Mouse (Mus musculus): ENCODE results near the gene Rnf26. TPM values are rescaled to one million over a fixed set of nuclear protein-coding genes. Genes with fewer than 3 reads are reported as not detected.

Rnf26 gene
- polyA plus RNA-seq, 1 experiment = 29.5 TPM

DNA sequence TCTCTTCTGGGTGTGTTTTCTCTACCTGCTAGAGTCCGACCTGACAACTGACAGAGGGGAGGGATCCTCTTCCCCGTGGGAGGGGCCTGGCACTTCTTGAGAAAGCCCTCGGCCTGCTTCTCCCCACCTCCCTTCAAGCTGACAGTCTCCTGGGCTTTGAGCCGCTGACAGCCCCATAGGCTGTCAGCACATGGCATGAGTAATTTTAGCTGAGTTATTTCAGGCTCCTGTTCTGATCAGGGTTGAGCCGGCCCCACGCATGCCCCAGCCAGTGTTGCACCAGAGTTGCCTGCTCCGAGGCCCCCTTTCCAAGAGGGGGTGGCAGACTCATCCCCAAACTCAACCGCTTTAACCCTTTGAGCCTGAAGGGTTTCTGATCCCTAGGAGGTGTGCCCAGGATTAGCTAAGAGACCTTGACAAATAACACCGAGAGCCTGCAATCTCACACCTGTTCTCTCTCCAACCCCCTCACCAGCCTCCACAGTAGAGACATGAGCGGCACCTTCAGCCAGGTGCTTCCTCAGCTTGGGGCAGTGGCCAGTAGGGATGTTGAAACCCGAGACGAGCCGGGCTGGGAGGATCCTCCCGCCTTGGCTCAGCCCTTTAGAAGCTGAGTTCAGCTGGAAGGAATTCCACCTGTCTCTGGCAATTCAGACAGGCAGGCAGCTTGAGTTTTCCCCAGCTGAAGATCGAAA lies 25.4 kb downstream of the Rnf26 start:
- Histone ChIP-seq H3K36me3 (ENCODE audit: control insufficient read depth, insufficient read depth) (peaks cover 6% of the 10 kb centered on the region), H3K79me2 (ENCODE audit: control insufficient read depth, insufficient read depth) (no peaks in the 10 kb centered on the region), H3K27me3 (ENCODE audit: control insufficient read depth, insufficient read depth, insufficient read length) (no peaks in the 10 kb centered on the region), H3K4me3 (no peak overlapping the region), H3K4me2 (ENCODE audit: low read depth) (peak overlapping the region; percentile 84), H3ac (ENCODE audit: control insufficient read depth, insufficient read length) (no peak overlapping the region)
- TF ChIP-seq MAX (IDR thresholded peaks at IDR 0.05; ENCODE audit: low read depth) (no peak), MYOG (IDR thresholded peaks at IDR 0.05; ENCODE audit: control insufficient read depth in 1 of 3, insufficient read depth in 1 of 3, insufficient read length in 2 of 3, low read depth in 2 of 3) (peak; percentile 6 to 74 (median 49)), MYOD1 (IDR thresholded peaks at IDR 0.05; ENCODE audit: control insufficient read depth in 1 of 3, insufficient read length in 2 of 3, low read depth in 2 of 3) (peak; percentile 73 to 79 (median 78)), CEBPB (IDR thresholded peaks at IDR 0.05; ENCODE audit: insufficient read depth, poor library complexity, severe bottlenecking) (peak; percentile 40; the same call in 1 of the 2 replicates), TCF12 (IDR thresholded peaks at IDR 0.05; ENCODE audit: insufficient read depth, poor library complexity, severe bottlenecking) (peak; percentile 2)

DNA sequence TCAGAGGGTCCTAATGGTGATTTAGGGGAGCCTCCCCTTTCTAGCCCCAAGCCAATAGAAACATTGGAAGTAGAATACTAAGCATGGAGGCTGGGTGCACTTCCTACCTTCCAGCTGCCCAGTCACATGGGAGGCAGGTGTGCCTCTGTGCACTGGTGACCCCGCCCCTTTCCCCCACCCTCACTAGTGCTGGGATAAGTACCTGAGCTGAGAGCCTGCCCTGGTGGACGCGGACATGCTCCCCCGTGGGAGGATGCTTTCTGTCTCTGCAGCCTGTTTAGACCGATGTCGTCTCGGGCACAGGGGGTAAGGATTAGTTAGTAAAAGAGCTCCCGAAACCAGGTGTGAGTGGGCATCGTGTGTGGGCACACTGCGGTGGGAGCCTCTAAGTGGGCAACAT lies 26.4 kb downstream of the Rnf26 start:
- no peaks in the 10 kb centered on the region for H3K27me3 ChIP-seq (ENCODE audit: control insufficient read depth, insufficient read depth, insufficient read length)
- no peaks in the 10 kb centered on the region for H3K36me3 ChIP-seq (ENCODE audit: control insufficient read depth, insufficient read depth)
- no peak overlapping the region for H3ac ChIP-seq (ENCODE audit: control insufficient read depth, insufficient read length)
- H3K4me2 ChIP-seq (ENCODE audit: low read depth) = peak overlapping the region; percentile 84
- no peak overlapping the region for H3K4me3 ChIP-seq
- TF ChIP-seq REST (IDR thresholded peaks at IDR 0.05; ENCODE audit: insufficient read depth, insufficient read length) (no peak), E2F4 (IDR thresholded peaks at IDR 0.05; ENCODE audit: insufficient read depth) (no peak), SRF (IDR thresholded peaks at IDR 0.05; ENCODE audit: control insufficient read depth, insufficient read length, low read depth) (no peak), POLR2AphosphoS2 (IDR thresholded peaks at IDR 0.05; ENCODE audit: insufficient read length, low read depth) (no peak), TCF3 (IDR thresholded peaks at IDR 0.05; ENCODE audit: insufficient read length, low read depth) (no peak), USF1 (IDR thresholded peaks at IDR 0.05; ENCODE audit: low read depth) (no peak), CEBPB (IDR thresholded peaks at IDR 0.05; ENCODE audit: insufficient read depth, poor library complexity, severe bottlenecking) (no peak), MAX (IDR thresholded peaks at IDR 0.05; ENCODE audit: low read depth) (no peak), MYOD1 (IDR thresholded peaks at IDR 0.05; ENCODE audit: control insufficient read depth in 1 of 3, insufficient read length in 2 of 3, low read depth in 2 of 3) (no peak), TCF12 (IDR thresholded peaks at IDR 0.05; ENCODE audit: insufficient read depth, poor library complexity, severe bottlenecking) (no peak), MYOG (IDR thresholded peaks at IDR 0.05; ENCODE audit: control insufficient read depth in 1 of 3, insufficient read depth in 1 of 3, insufficient read length in 2 of 3, low read depth in 2 of 3) (no peak), POLR2A (IDR thresholded peaks at IDR 0.05; ENCODE audit: insufficient read length, low read depth) (no peak)
- H3K79me2 ChIP-seq (ENCODE audit: control insufficient read depth, insufficient read depth) = no peaks in the 10 kb centered on the region

GRCm38 (mm10) chr9:44085741-44086665 lies 27.3 kb downstream of the Rnf26 start:
- Histone ChIP-seq H3K4me2 (ENCODE audit: low read depth) (peak overlapping the region; percentile 84), H3K36me3 (ENCODE audit: control insufficient read depth, insufficient read depth) (no peaks in the 10 kb centered on the region), H3ac (ENCODE audit: control insufficient read depth, insufficient read length) (peak overlapping the region; percentile 37), H3K27me3 (ENCODE audit: control insufficient read depth, insufficient read depth, insufficient read length) (no peaks in the 10 kb centered on the region), H3K4me3 (peak overlapping the region; percentile 29), H3K79me2 (ENCODE audit: control insufficient read depth, insufficient read depth) (no peaks in the 10 kb centered on the region)
- TF ChIP-seq MYOG (IDR thresholded peaks at IDR 0.05; ENCODE audit: control insufficient read depth in 1 of 3, insufficient read depth in 1 of 3, insufficient read length in 2 of 3, low read depth in 2 of 3) = no peak
- TF ChIP-seq POLR2AphosphoS2 (IDR thresholded peaks at IDR 0.05; ENCODE audit: insufficient read length, low read depth) = no peak
- TF ChIP-seq E2F4 (IDR thresholded peaks at IDR 0.05; ENCODE audit: insufficient read depth) = no peak
- no peak for TF ChIP-seq USF1 (IDR thresholded peaks at IDR 0.05; ENCODE audit: low read depth)
- no peak for TF ChIP-seq CEBPB (IDR thresholded peaks at IDR 0.05; ENCODE audit: insufficient read depth, poor library complexity, severe bottlenecking)
- TF ChIP-seq POLR2A (IDR thresholded peaks at IDR 0.05; ENCODE audit: insufficient read length, low read depth) = no peak
- no peak for TF ChIP-seq TCF12 (IDR thresholded peaks at IDR 0.05; ENCODE audit: insufficient read depth, poor library complexity, severe bottlenecking)
- no peak for TF ChIP-seq MYOD1 (IDR thresholded peaks at IDR 0.05; ENCODE audit: control insufficient read depth in 1 of 3, insufficient read length in 2 of 3, low read depth in 2 of 3)

- TF ChIP-seq TCF12 (IDR thresholded peaks at IDR 0.05; ENCODE audit: insufficient read depth, poor library complexity, severe bottlenecking) = no peak
- TF ChIP-seq MAX (IDR thresholded peaks at IDR 0.05; ENCODE audit: low read depth) = no peak
- no peak for TF ChIP-seq MYOG (IDR thresholded peaks at IDR 0.05; ENCODE audit: control insufficient read depth in 1 of 3, insufficient read depth in 1 of 3, insufficient read length in 2 of 3, low read depth in 2 of 3)
- TF ChIP-seq USF1 (IDR thresholded peaks at IDR 0.05; ENCODE audit: low read depth) = no peak
- no peak for TF ChIP-seq MYOD1 (IDR thresholded peaks at IDR 0.05; ENCODE audit: control insufficient read depth in 1 of 3, insufficient read length in 2 of 3, low read depth in 2 of 3)
- no peak for TF ChIP-seq TCF3 (IDR thresholded peaks at IDR 0.05; ENCODE audit: insufficient read length, low read depth)
- TF ChIP-seq E2F4 (IDR thresholded peaks at IDR 0.05; ENCODE audit: insufficient read depth) = no peak
- no peak for TF ChIP-seq POLR2AphosphoS2 (IDR thresholded peaks at IDR 0.05; ENCODE audit: insufficient read length, low read depth)
- TF ChIP-seq SRF (IDR thresholded peaks at IDR 0.05; ENCODE audit: control insufficient read depth, insufficient read length, low read depth) = no peak
- no peak for TF ChIP-seq POLR2A (IDR thresholded peaks at IDR 0.05; ENCODE audit: insufficient read length, low read depth)
- TF ChIP-seq CEBPB (IDR thresholded peaks at IDR 0.05; ENCODE audit: insufficient read depth, poor library complexity, severe bottlenecking) = no peak
- no peak for TF ChIP-seq REST (IDR thresholded peaks at IDR 0.05; ENCODE audit: insufficient read depth, insufficient read length)
- no peaks in the 10 kb centered on the region for H3K27me3 ChIP-seq (ENCODE audit: control insufficient read depth, insufficient read depth, insufficient read length)
- no peaks in the 10 kb centered on the region for H3K79me2 ChIP-seq (ENCODE audit: control insufficient read depth, insufficient read depth)
- H3K4me2 ChIP-seq (ENCODE audit: low read depth) = peak overlapping the region; percentile 84
- H3K36me3 ChIP-seq (ENCODE audit: control insufficient read depth, insufficient read depth) = no peaks in the 10 kb centered on the region
- peak overlapping the region; percentile 29 for H3K4me3 ChIP-seq
- peak overlapping the region; percentile 37 for H3ac ChIP-seq (ENCODE audit: control insufficient read depth, insufficient read length)
Observed at GRCm38 (mm10) chr9:44085276-44085675, 28.0 kb downstream of the Rnf26 start.
